Mouse (Mus musculus) myocyte (in vitro differentiated cells): ENCODE measurements at regions not wholly inside any gene's neighbourhood (a gene's known extent, or its start where the extent isn't known, plus 50 kb on each side); places are given as distances from the start of the nearest gene placed in this dataset.

Experiments used
- H3K27me3 ChIP-seq: one replicate; pipeline ENCODE4 v1.6.1; 2011; ENCODE audit not compliant: control insufficient read depth, insufficient read depth, insufficient read length
- H3K36me3 ChIP-seq: one replicate; pipeline ENCODE4 v1.6.1; 2011; ENCODE audit not compliant: control insufficient read depth, insufficient read depth
- H3K4me2 ChIP-seq: one replicate; pipeline ENCODE4 v1.6.1; 2011; ENCODE audit warnings: low read depth, control low read depth
- H3K4me3 ChIP-seq: one replicate; pipeline ENCODE4 v1.5.1; 2011; ENCODE audit warnings: mild to moderate bottlenecking, control low read depth, moderate library complexity
- H3K79me2 ChIP-seq: one replicate; pipeline ENCODE4 v1.6.1; 2011; ENCODE audit not compliant: control insufficient read depth, insufficient read depth
- H3ac ChIP-seq: one replicate; pipeline ENCODE4 v1.6.1; 2011; ENCODE audit not compliant: control insufficient read depth, insufficient read length
- CEBPB ChIP-seq: IDR thresholded peaks from 2 replicates; pipeline ENCODE4 v1.6.1; 2011; ENCODE audit warnings: mild to moderate bottlenecking, moderate library complexity; ENCODE audit not compliant: poor library complexity, insufficient read depth, severe bottlenecking
- E2F4 ChIP-seq: IDR thresholded peaks from one replicate; pipeline ENCODE4 v1.6.1; 2011; ENCODE audit warnings: mild to moderate bottlenecking, control low read depth, moderate library complexity; ENCODE audit not compliant: insufficient read depth
- MAX ChIP-seq: IDR thresholded peaks from one replicate; pipeline ENCODE4 v1.6.1; 2011; ENCODE audit warnings: low read depth, mild to moderate bottlenecking, control low read depth
- MYOD1 ChIP-seq, 3 experiments: IDR thresholded peaks; one replicate each; pipeline ENCODE4 v1.6.1; 2011; ENCODE audit warnings: control low read depth in 2 of 3, low read depth in 2 of 3, mild to moderate bottlenecking in 2 of 3, moderate library complexity in 1 of 3; ENCODE audit not compliant: insufficient read length in 2 of 3, control insufficient read depth in 1 of 3
- MYOG ChIP-seq, 3 experiments: IDR thresholded peaks; one replicate each; pipeline ENCODE4 v1.6.1; 2011; ENCODE audit warnings: control low read depth in 2 of 3, low read depth in 2 of 3, mild to moderate bottlenecking in 2 of 3; ENCODE audit not compliant: insufficient read length in 2 of 3, control insufficient read depth in 1 of 3, insufficient read depth in 1 of 3
- POLR2A ChIP-seq: IDR thresholded peaks from one replicate; pipeline ENCODE4 v1.6.1; 2011; ENCODE audit warnings: low read depth, mild to moderate bottlenecking, control low read depth, moderate library complexity; ENCODE audit not compliant: insufficient read length
- POLR2AphosphoS2 ChIP-seq: IDR thresholded peaks from one replicate; pipeline ENCODE4 v1.6.1; 2011; ENCODE audit warnings: low read depth, control low read depth; ENCODE audit not compliant: insufficient read length
- REST ChIP-seq: IDR thresholded peaks from one replicate; pipeline ENCODE4 v1.6.1; 2011; ENCODE audit warnings: mild to moderate bottlenecking, control low read depth, moderate library complexity; ENCODE audit not compliant: insufficient read depth, insufficient read length
- SRF ChIP-seq: IDR thresholded peaks from one replicate; pipeline ENCODE4 v1.6.1; 2011; ENCODE audit warnings: low read depth; ENCODE audit not compliant: control insufficient read depth, insufficient read length
- TCF12 ChIP-seq: IDR thresholded peaks from one replicate; pipeline ENCODE4 v1.6.1; 2011; ENCODE audit warnings: mild to moderate bottlenecking, control low read depth; ENCODE audit not compliant: poor library complexity, insufficient read depth, severe bottlenecking
- TCF3 ChIP-seq: IDR thresholded peaks from one replicate; pipeline ENCODE4 v1.6.1; 2011; ENCODE audit warnings: low read depth, control low read depth; ENCODE audit not compliant: insufficient read length
- USF1 ChIP-seq: IDR thresholded peaks from one replicate; pipeline ENCODE4 v1.6.1; 2011; ENCODE audit warnings: low read depth, mild to moderate bottlenecking, control low read depth, moderate library complexity

DNA sequence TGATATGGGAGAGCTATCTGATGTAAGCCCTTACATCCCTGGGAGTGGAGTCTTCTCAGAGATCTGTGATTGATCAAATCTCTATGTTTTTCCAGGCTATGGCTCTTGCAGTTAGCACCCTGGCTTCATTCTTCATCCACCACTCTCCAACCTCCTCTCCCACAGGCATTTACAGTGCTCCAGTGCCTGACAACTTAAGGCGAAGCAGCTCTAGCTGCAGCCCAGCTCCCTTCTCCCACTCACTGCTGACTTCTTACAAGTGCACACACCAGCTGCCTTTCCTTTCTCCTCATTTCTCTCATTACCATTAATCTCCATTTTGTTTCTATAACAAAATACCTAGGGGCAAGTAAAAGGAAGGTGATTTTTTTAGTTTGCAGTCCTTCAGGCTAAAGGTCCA is 151.0 kb downstream of the Cyp26b1 start:
- Histone ChIP-seq H3K79me2 (no peaks in the 10 kb centered on the region), H3K27me3 (peaks cover 12% of the 10 kb centered on the region), H3ac (no peak overlapping the region), H3K4me2 (no peak overlapping the region), H3K4me3 (no peak overlapping the region), H3K36me3 (no peaks in the 10 kb centered on the region)
- TF ChIP-seq CEBPB (no peak), MYOD1 (IDR thresholded peaks at IDR 0.05; ENCODE audit: control insufficient read depth in 1 of 3, insufficient read length in 2 of 3, low read depth in 2 of 3) (no peak), TCF3 (no peak), E2F4 (no peak), USF1 (no peak), MYOG (IDR thresholded peaks at IDR 0.05; ENCODE audit: control insufficient read depth in 1 of 3, insufficient read depth in 1 of 3, insufficient read length in 2 of 3, low read depth in 2 of 3) (no peak), REST (no peak), POLR2A (no peak), POLR2AphosphoS2 (no peak)

DNA sequence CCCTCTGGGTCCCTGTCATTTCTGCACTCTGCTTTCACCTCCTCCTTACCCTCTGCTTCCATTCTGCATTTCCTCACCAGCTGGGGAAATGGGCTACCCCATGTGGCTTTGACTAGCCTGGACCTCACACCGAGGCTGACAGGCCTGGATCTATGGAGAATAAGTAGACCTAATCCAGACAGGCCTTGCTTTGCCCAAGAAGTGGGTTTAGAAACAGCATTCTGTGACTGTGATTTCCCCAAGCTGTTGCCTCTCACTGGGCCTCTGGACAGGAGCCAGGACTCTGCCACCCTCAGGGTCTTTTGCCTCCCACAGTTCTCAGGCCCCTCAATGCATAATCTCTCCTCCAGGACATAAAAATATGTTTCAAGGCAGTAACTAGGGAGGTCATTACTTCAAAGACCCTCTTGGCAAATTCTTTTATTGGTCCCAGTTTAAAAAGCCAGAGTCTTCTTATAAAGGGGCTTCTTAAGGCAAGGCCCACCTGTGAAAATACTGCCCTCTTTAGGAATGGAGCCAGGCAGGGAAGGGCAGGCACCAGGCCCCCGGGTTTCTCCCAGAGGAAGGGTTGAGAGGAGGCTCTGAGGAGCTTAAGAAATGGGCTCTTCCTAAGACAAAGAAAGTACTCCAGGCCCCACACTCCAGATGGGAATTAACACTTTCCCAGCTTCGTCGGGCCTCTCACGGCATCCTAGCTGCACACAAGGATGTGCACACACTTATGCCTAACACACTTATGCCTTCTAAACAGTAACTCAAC is 151.8 kb downstream of the Cyp26b1 start:
- no peak overlapping the region for H3K4me2 ChIP-seq
- TF ChIP-seq POLR2A (no peak), SRF (no peak), MYOD1 (IDR thresholded peaks at IDR 0.05; ENCODE audit: control insufficient read depth in 1 of 3, insufficient read length in 2 of 3, low read depth in 2 of 3) (no peak), POLR2AphosphoS2 (no peak), CEBPB (no peak), REST (no peak), TCF12 (no peak)
- no peak overlapping the region for H3ac ChIP-seq
- H3K4me3 ChIP-seq = no peak overlapping the region
- H3K36me3 ChIP-seq = no peaks in the 10 kb centered on the region
- no peaks in the 10 kb centered on the region for H3K79me2 ChIP-seq
- peaks cover 12% of the 10 kb centered on the region for H3K27me3 ChIP-seq

DNA sequence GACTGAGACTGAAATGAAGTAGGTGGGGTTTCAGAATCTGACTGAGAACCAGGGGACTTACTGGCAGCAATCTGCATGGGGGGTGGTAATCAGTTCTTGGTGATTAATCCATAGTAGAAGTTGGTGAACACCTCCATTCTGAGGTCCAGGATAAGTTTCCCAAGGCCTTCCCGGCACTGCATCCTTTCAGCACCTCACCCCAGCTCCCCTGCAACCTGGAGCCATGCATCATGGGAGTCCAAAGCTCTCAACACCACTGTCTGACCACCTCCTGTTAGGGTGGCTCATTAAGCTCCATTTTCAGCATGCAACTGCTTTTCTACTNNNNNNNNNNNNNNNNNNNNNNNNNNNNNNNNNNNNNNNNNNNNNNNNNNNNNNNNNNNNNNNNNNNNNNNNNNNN is 157.0 kb downstream of the Cyp26b1 start:
- Histone ChIP-seq H3ac (no peak overlapping the region), H3K79me2 (no peaks in the 10 kb centered on the region), H3K36me3 (no peaks in the 10 kb centered on the region), H3K4me2 (no peak overlapping the region), H3K27me3 (no peaks in the 10 kb centered on the region), H3K4me3 (no peak overlapping the region)
- TF ChIP-seq TCF12 (no peak), CEBPB (no peak), TCF3 (no peak), MYOG (IDR thresholded peaks at IDR 0.05; ENCODE audit: control insufficient read depth in 1 of 3, insufficient read depth in 1 of 3, insufficient read length in 2 of 3, low read depth in 2 of 3) (no peak), SRF (no peak), MAX (no peak), USF1 (no peak), MYOD1 (IDR thresholded peaks at IDR 0.05; ENCODE audit: control insufficient read depth in 1 of 3, insufficient read length in 2 of 3, low read depth in 2 of 3) (no peak)

DNA sequence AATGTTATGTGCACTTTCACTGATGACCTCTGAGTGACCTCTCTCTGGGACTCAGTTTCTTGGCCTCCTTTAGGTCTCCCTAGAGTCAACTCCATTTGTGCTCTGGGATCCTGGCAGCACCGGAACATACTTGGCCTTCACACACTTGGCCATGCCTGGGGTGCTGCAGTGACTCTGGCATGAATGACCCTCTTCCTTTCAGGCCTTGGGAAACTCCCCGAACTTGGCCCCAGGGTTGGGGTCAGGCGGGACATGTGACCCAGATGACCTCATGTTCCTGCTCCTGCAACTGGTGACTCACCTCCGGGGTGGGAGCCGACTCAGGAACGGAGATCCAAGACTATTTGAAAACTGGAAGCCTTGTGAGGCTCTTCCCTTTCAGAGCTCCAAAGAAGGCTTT is 159.2 kb downstream of the Cyp26b1 start:
- TF ChIP-seq REST (no peak), USF1 (peak; percentile 39)
- H3K79me2 ChIP-seq = no peaks in the 10 kb centered on the region
- H3K36me3 ChIP-seq = no peaks in the 10 kb centered on the region
- no peak overlapping the region for H3K4me3 ChIP-seq
- no peak overlapping the region for H3ac ChIP-seq
- H3K4me2 ChIP-seq = no peak overlapping the region
- H3K27me3 ChIP-seq = peaks cover 11% of the 10 kb centered on the region

DNA sequence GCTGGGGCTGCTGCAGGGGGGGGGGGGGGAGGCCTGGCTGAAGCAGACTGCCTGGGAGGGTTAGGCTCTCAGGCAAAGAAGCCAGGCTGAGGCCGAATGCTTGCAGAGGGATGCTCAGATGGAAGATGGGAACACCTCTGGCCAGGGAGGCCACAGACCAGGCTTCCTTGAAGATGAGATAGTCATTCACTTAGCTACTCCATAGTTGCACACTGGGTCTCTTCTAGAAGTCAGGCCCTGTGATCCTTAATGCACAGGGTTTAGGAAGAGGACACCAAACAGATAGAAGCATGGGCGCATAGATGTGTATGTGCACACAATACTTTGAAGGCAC is 162.1 kb downstream of the Cyp26b1 start:
- Histone ChIP-seq H3K27me3 (peaks cover 11% of the 10 kb centered on the region), H3K36me3 (no peaks in the 10 kb centered on the region), H3K4me3 (no peak overlapping the region), H3ac (no peak overlapping the region), H3K79me2 (no peaks in the 10 kb centered on the region), H3K4me2 (no peak overlapping the region)
- TF ChIP-seq POLR2A = no peak
- no peak for TF ChIP-seq MYOD1 (IDR thresholded peaks at IDR 0.05; ENCODE audit: control insufficient read depth in 1 of 3, insufficient read length in 2 of 3, low read depth in 2 of 3)
- TF ChIP-seq TCF12 = no peak
- no peak for TF ChIP-seq E2F4
- TF ChIP-seq CEBPB = no peak
- TF ChIP-seq TCF3 = no peak
- no peak for TF ChIP-seq USF1
- TF ChIP-seq REST = no peak
- no peak for TF ChIP-seq MAX
- no peak for TF ChIP-seq SRF
- TF ChIP-seq MYOG (IDR thresholded peaks at IDR 0.05; ENCODE audit: control insufficient read depth in 1 of 3, insufficient read depth in 1 of 3, insufficient read length in 2 of 3, low read depth in 2 of 3) = no peak
- no peak for TF ChIP-seq POLR2AphosphoS2
